In genomic region chr6:120579831-120580712, GRCm38 (mm10) we compare ENCODE assay signal across 8 mouse cellular contexts. TPM values are rescaled to one million over a fixed set of nuclear protein-coding genes. Genes with fewer than 3 reads are reported as not detected.
A peak's percentile ranks its signal among the peaks of the same experiment; 100 is the strongest.
DNase-seq lines count a peak whose midpoint lies in the region; ATAC-seq and TF ChIP-seq lines count a peak whose summit lies in the region.

No protein-coding gene starts in this region.

- peak overlapping the region; percentile 71 for H3K27ac ChIP-seq in hindbrain, postnatal 0 days
- H3K27ac ChIP-seq in small intestine, adult 2 months (ENCODE audit: insufficient read depth, low read depth, low read length), result peak overlapping the region; percentile 37

- H3K27me3 ChIP-seq in hindbrain, postnatal 0 days (ENCODE audit: insufficient read depth, low read length), result no peaks in the 10 kb centered on the region
- no peaks in the 10 kb centered on the region for H3K27me3 ChIP-seq in small intestine, adult 2 months (ENCODE audit: control insufficient read depth, insufficient read depth, low read length)

- H3K36me3 ChIP-seq in hindbrain, postnatal 0 days (ENCODE audit: insufficient read depth, low read length), result no peaks in the 10 kb centered on the region
- no peaks in the 10 kb centered on the region for H3K36me3 ChIP-seq in small intestine, adult 2 months (ENCODE audit: control insufficient read depth, insufficient read depth, low read length)

- intact Hi-C loops in left cerebral cortex, postnatal 14 days (cut with DNase I), result no loop called here

- peaks cover 13% of the 10 kb centered on the region for H3K4me1 ChIP-seq in hindbrain, postnatal 0 days (ENCODE audit: insufficient read depth, low read length)
- peaks cover 8% of the 10 kb centered on the region; the same call in 1 of the 2 replicates for H3K4me1 ChIP-seq in small intestine, adult 2 months (ENCODE audit: control insufficient read depth, insufficient read depth, insufficient read length, low read length)

- H3K9me3 ChIP-seq in hindbrain, postnatal 0 days (ENCODE audit: low read length), result no peaks in the 10 kb centered on the region

- under 1% methylated on average over 23 of the region's 23 CpGs for WGBS in hindbrain, postnatal 0 days
- 2% methylated on average over 22 of the region's 23 CpGs for WGBS in small intestine, adult 2 months

- TF ChIP-seq CTCF in hindbrain, postnatal 0 days (IDR thresholded peaks at IDR 0.05; ENCODE audit: low read depth), result peak; percentile 74
- TF ChIP-seq CTCF in small intestine, adult 2 months (IDR thresholded peaks at IDR 0.05; ENCODE audit: extremely low read depth, insufficient read length, insufficient replicate concordance, low read depth, low read length), result 0 out of 2 replicates have a peak, but pooled peaks have one; percentile 8

- H3K9ac ChIP-seq in hindbrain, postnatal 0 days (replicated peaks; ENCODE audit: low read length), result peak overlapping the region; percentile 51

- peak; percentile 50 to 78 for DNase-seq in adrenal gland, adult (ENCODE audit: inconsistent age in 2 of 2, low spot score in 1 of 2)
- DNase-seq in adrenal gland, adult 8-10 months, result no peak
- DNase-seq in cerebellum, postnatal 10 days, result peak; percentile 81
- peak; percentile 41 to 43 for DNase-seq in frontal cortex, postnatal 14 days (ENCODE audit: low spot score in 2 of 2)
- DNase-seq in hindbrain, postnatal 0 days (ENCODE audit: low spot score), result peak; percentile 88
- DNase-seq in left cerebral cortex, postnatal 14 days (ENCODE audit: low spot score in 2 of 2), result peak; percentile 55 to 82

- TF ChIP-seq POLR2A in small intestine, adult 2 months (IDR thresholded peaks at IDR 0.05; ENCODE audit: low read depth, low read length), result no peak; the same call in 1 of the 2 replicates

- ATAC-seq in hindbrain, postnatal 0 days, result peak; percentile 92
- peak; percentile 97 for ATAC-seq in megakaryocyte-erythroid progenitor cell, adult 5-6 weeks (replicated peaks; ENCODE audit: low FRiP score, low TSS enrichment, poor library complexity, severe bottlenecking)

- H3K4me3 ChIP-seq in hindbrain, postnatal 0 days (ENCODE audit: low read length), result peak overlapping the region; percentile 37
- peak overlapping the region; percentile 43 for H3K4me3 ChIP-seq in small intestine, adult 2 months (ENCODE audit: low read depth, low read length)

- H3K4me2 ChIP-seq in hindbrain, postnatal 0 days (ENCODE audit: low read depth, low read length), result peak overlapping the region; percentile 97

RNA-seq across cellular contexts. Expression of gene Hdhd5, which starts 49.0 kb away (rescaled TPM):
- 10 to 100 TPM; 35.7 to 48.0 (median 40.7) TPM for total RNA-seq in adrenal gland, adult 8-10 months (2022)
- 38.2 and 38.9 TPM in 2 replicates for total RNA-seq in hindbrain, postnatal 0 days (2014; rRNA removed)
- 19.1 and 19.8 TPM in 2 replicates for polyA plus RNA-seq in hindbrain, postnatal 0 days (2015; fragmentation: Nextera tagmentation; extraction: Ambion mirVana)
- total RNA-seq in left cerebral cortex, postnatal 14 days (2021), result 10 to 100 TPM; 34.4 to 34.9 TPM
- total RNA-seq in megakaryocyte-erythroid progenitor cell, adult 5-6 weeks (2014; fragmentation: Nextera tagmentation), result 18.5 and 24.8 TPM in 2 replicates
- 10.1 and 18.1 TPM in 2 replicates for total RNA-seq in megakaryocyte-erythroid progenitor cell, adult 5-6 weeks (2017)
- 6.2 and 9.9 TPM in 2 replicates for polyA plus RNA-seq in small intestine, adult 2 months (2012; rRNA removed)
